Mouse (Mus musculus): ENCODE data around the gene Ndufaf2.
A peak's percentile ranks its signal among the peaks of the same experiment; 100 is the strongest.

- TF ChIP-seq HCFC1 (IDR thresholded peaks at IDR 0.05; ENCODE audit: borderline replicate concordance, insufficient read depth, low read length) = no peak
- peak; percentile 77; the same call in 1 of the 2 replicates for TF ChIP-seq ZNF384 (IDR thresholded peaks at IDR 0.05; ENCODE audit: low read depth, low read length)
- TF ChIP-seq MAFK (IDR thresholded peaks at IDR 0.05; ENCODE audit: insufficient read depth, low read depth, low read length) = no peak
- TF ChIP-seq ZC3H11A (IDR thresholded peaks at IDR 0.05; ENCODE audit: borderline replicate concordance, low read depth, low read length) = no peak
Observed at GRCm38 (mm10) chr13:107954445-107955261, 203.8 kb downstream of the Ndufaf2 start.
